Mouse (Mus musculus): ENCODE measurements around the gene Olfr154. TPM values are rescaled to one million over a fixed set of nuclear protein-coding genes. Genes with fewer than 3 reads are reported as not detected.

The Olfr154 gene
- polyA plus RNA-seq, 1 experiment: not detected

- Histone ChIP-seq H3K36me3 (ENCODE audit: control insufficient read depth, insufficient read depth) (no peaks in the 10 kb centered on the region), H3K4me2 (ENCODE audit: low read depth) (no peak within 1 kb of the TSS), H3ac (ENCODE audit: control insufficient read depth, insufficient read length) (no peak within 1 kb of the TSS), H3K27me3 (ENCODE audit: control insufficient read depth, insufficient read depth, insufficient read length) (no peaks in the 10 kb centered on the region), H3K79me2 (ENCODE audit: control insufficient read depth, insufficient read depth) (no peaks in the 10 kb centered on the region), H3K4me3 (no peak within 1 kb of the TSS)
- no peak for TF ChIP-seq MAX (IDR thresholded peaks at IDR 0.05; ENCODE audit: low read depth)
Measured at GRCm38 (mm10) chr2:85650604-85651003, 13.7 kb downstream of the Olfr154 start, which contains the start of gene Olfr1002. Gene Olfr1002 (minus strand): TSS chr2:85650704.

Other genes with a start within 250 kb of the Olfr154 start
- gene Olfr993, start 249.6 kb downstream of the Olfr154 start, polyA plus RNA-seq (2012; fragmentation: generic; extraction: Trizol): not detected
- not detected for gene Olfr994, start 228.0 kb downstream of the Olfr154 start, polyA plus RNA-seq (2012; fragmentation: generic; extraction: Trizol)
- not detected for gene Olfr995, start 220.8 kb downstream of the Olfr154 start, polyA plus RNA-seq (2012; fragmentation: generic; extraction: Trizol)
- not detected for gene 4833423E24Rik, start 145.4 kb downstream of the Olfr154 start, polyA plus RNA-seq (2012; fragmentation: generic; extraction: Trizol)
- gene Olfr996, start 85.2 kb downstream of the Olfr154 start, polyA plus RNA-seq (2012; fragmentation: generic; extraction: Trizol): not detected
- gene Olfr998, start 75.5 kb downstream of the Olfr154 start, polyA plus RNA-seq (2012; fragmentation: generic; extraction: Trizol): not detected
- not detected for gene Olfr1000, start 52.6 kb downstream of the Olfr154 start, polyA plus RNA-seq (2012; fragmentation: generic; extraction: Trizol)
- not detected for gene Olfr1002, start 13.8 kb downstream of the Olfr154 start, polyA plus RNA-seq (2012; fragmentation: generic; extraction: Trizol)
- not detected for gene Olfr1006, start 14.3 kb upstream of the Olfr154 start, polyA plus RNA-seq (2012; fragmentation: generic; extraction: Trizol)
- gene Olfr1008, start 25.0 kb upstream of the Olfr154 start, polyA plus RNA-seq (2012; fragmentation: generic; extraction: Trizol): not detected
- gene Olfr1009, start 51.0 kb upstream of the Olfr154 start, polyA plus RNA-seq (2012; fragmentation: generic; extraction: Trizol): not detected
- not detected for gene Olfr1012, start 98.3 kb upstream of the Olfr154 start, polyA plus RNA-seq (2012; fragmentation: generic; extraction: Trizol)
- not detected for gene Olfr1013, start 102.6 kb upstream of the Olfr154 start, polyA plus RNA-seq (2012; fragmentation: generic; extraction: Trizol)
- not detected for gene Olfr1014, start 108.3 kb upstream of the Olfr154 start, polyA plus RNA-seq (2012; fragmentation: generic; extraction: Trizol)
- gene Olfr1015, start 117.6 kb upstream of the Olfr154 start, polyA plus RNA-seq (2012; fragmentation: generic; extraction: Trizol): not detected
- gene Olfr1016, start 138.1 kb upstream of the Olfr154 start, polyA plus RNA-seq (2012; fragmentation: generic; extraction: Trizol): not detected
- gene Olfr1018, start 154.0 kb upstream of the Olfr154 start, polyA plus RNA-seq (2012; fragmentation: generic; extraction: Trizol): not detected
- not detected for gene Olfr1019, start 181.0 kb upstream of the Olfr154 start, polyA plus RNA-seq (2012; fragmentation: generic; extraction: Trizol)
- not detected for gene Olfr1020, start 182.6 kb upstream of the Olfr154 start, polyA plus RNA-seq (2012; fragmentation: generic; extraction: Trizol)
- gene Olfr1022, start 204.1 kb upstream of the Olfr154 start, polyA plus RNA-seq (2012; fragmentation: generic; extraction: Trizol): not detected
- not detected for gene Olfr1023, start 221.2 kb upstream of the Olfr154 start, polyA plus RNA-seq (2012; fragmentation: generic; extraction: Trizol)
- gene Olfr1024, start 240.6 kb upstream of the Olfr154 start, polyA plus RNA-seq (2012; fragmentation: generic; extraction: Trizol): not detected

Measured in myocyte (in vitro differentiated cells).